Mouse (Mus musculus) forebrain, postnatal 0 days (tissue): ENCODE data around the gene Wfdc6a. TPM values are rescaled to one million over a fixed set of nuclear protein-coding genes. Genes with fewer than 3 reads are reported as not detected.

Source experiments
- ATAC-seq: fragments of 200-750 bp; cut with Nextera tagmentation; 2 replicates; pipeline ENCODE4 v1.8.0; 2017; ENCODE audit warnings: mild to moderate bottlenecking, moderate library complexity
- DNase-seq: peaks from one replicate; pipeline ENCODE4 v3.0.0-alpha.2; 2015
- H3K27ac ChIP-seq: fragments of 300-500 bp; sonication (generic); 2 replicates; pipeline ENCODE4 v1.5.1; 2014; ENCODE audit warnings: low read depth, mild to moderate bottlenecking, antibody characterized with exemption, low read length, moderate library complexity, mixed read lengths
- H3K27me3 ChIP-seq: fragments of 300-500 bp; sonication (generic); 2 replicates; pipeline ENCODE4 v1.6.1; 2014; ENCODE audit warnings: mild to moderate bottlenecking, low read length, mixed read lengths; ENCODE audit not compliant: insufficient read depth
- H3K36me3 ChIP-seq: fragments of 300-500 bp; sonication (generic); 2 replicates; pipeline ENCODE4 v1.6.1; 2014; ENCODE audit warnings: mild to moderate bottlenecking, moderate library complexity; ENCODE audit not compliant: insufficient read depth
- H3K4me1 ChIP-seq: fragments of 300-500 bp; sonication (generic); 2 replicates; pipeline ENCODE4 v1.6.1; 2014; ENCODE audit warnings: antibody characterized with exemption; ENCODE audit not compliant: insufficient read depth
- H3K4me2 ChIP-seq: fragments of 300-500 bp; sonication (generic); 2 replicates; pipeline ENCODE4 v1.6.1; 2014; ENCODE audit warnings: low read depth, mild to moderate bottlenecking, moderate library complexity
- H3K4me3 ChIP-seq: fragments of 300-500 bp; sonication (generic); 2 replicates; pipeline ENCODE4 v1.5.1; 2014; ENCODE audit warnings: low read depth, low read length, mixed read lengths
- H3K9ac ChIP-seq: fragments of 300-500 bp; sonication (generic); 2 replicates; pipeline ENCODE4 v1.6.1; 2014; ENCODE audit warnings: mild to moderate bottlenecking
- H3K9me3 ChIP-seq: fragments of 300-500 bp; sonication (generic); 2 replicates; pipeline ENCODE4 v1.6.1; 2016; ENCODE audit warnings: low read length
- CTCF ChIP-seq: sonication (generic); IDR thresholded peaks from 2 replicates; pipeline ENCODE4 v1.5.1; 2016; ENCODE audit warnings: antibody characterized with exemption, control low read depth, low read depth
- WGBS: fragments of 180-500 bp; shearing (Covaris S2); extraction: QIAGEN DNeasy Blood & Tissue Kit; methylation state at CpG from one replicate; pipeline ENCODE4 v1.1.7; 2014; 5-methylcytosine and 5-hydroxymethylcytosine counted together
- polyA plus RNA-seq: library from polyadenylated mRNA; unstranded; fragments of >200 nt; fragmentation: Nextera tagmentation; extraction: Ambion mirVana; gene quantifications from 2 replicates; pipeline ENCODE4 v1.2.1, GENCODE M21; 2015
- total RNA-seq: library from RNA; depleted of rRNA; stranded (reverse); fragments of >200 nt; gene quantifications from 2 replicates; pipeline ENCODE4 v1.2.3, GENCODE M21; 2014

Wfdc6a gene
- total and polyA plus RNA-seq, 2 experiments from 2014 or later, result 0.33 TPM; not detected in 1

GRCm38 (mm10) chr2:164563339-164564038 lies 21.8 kb downstream of the Wfdc6a start:
- whole genome bisulfite sequencing, result under 1% methylated on average over 32 of the region's 32 CpGs
- Histone ChIP-seq H3K4me3 (peak overlapping the region; percentile 41), H3K27me3 (peaks cover 6% of the 10 kb centered on the region; the same call in 1 of the 2 replicates), H3K4me2 (peak overlapping the region; percentile 93), H3K4me1 (peaks cover 7% of the 10 kb centered on the region), H3K9ac (peak overlapping the region; percentile 61), H3K9me3 (no peaks in the 10 kb centered on the region), H3K36me3 (no peaks in the 10 kb centered on the region), H3K27ac (no peak overlapping the region)
- ATAC-seq, result peak; percentile 88
- peak; percentile 80 for DNase-seq
- TF ChIP-seq CTCF, result peak; percentile 79

- no peak for DNase-seq
- H3K9me3 ChIP-seq, result no peaks in the 10 kb centered on the region
- H3K4me1 ChIP-seq, result peaks cover 7% of the 10 kb centered on the region
- no peak within 1 kb of the TSS for H3K27ac ChIP-seq
- no peaks in the 10 kb centered on the region for H3K36me3 ChIP-seq
- H3K27me3 ChIP-seq, result peaks cover 6% of the 10 kb centered on the region; the same call in 1 of the 2 replicates
- H3K9ac ChIP-seq, result peak within 1 kb of the TSS; percentile 61
- peak within 1 kb of the TSS; percentile 41 for H3K4me3 ChIP-seq
- 5% methylated on average over 24 of the region's 24 CpGs for WGBS
- no peak for TF ChIP-seq CTCF
- ATAC-seq, result no peak
- peak within 1 kb of the TSS; percentile 93 for H3K4me2 ChIP-seq
Observed at GRCm38 (mm10) chr2:164562391-164563188, 22.7 kb downstream of the Wfdc6a start, which contains the start of gene Wfdc2. TSS of gene Wfdc2 (plus strand) at chr2:164562413.

- Histone ChIP-seq H3K4me3 (no peak overlapping the region), H3K27me3 (peaks cover 6% of the 10 kb centered on the region; the same call in 1 of the 2 replicates), H3K9ac (no peak overlapping the region), H3K27ac (no peak overlapping the region), H3K9me3 (no peaks in the 10 kb centered on the region), H3K4me2 (no peak overlapping the region), H3K36me3 (no peaks in the 10 kb centered on the region), H3K4me1 (peaks cover 7% of the 10 kb centered on the region)
- ATAC-seq (no peak), DNase-seq (no peak)
- WGBS, result 90% methylated on average over 8 of the region's 8 CpGs
- TF ChIP-seq CTCF, result no peak
Observed at GRCm38 (mm10) chr2:164560106-164560505, 25.1 kb downstream of the Wfdc6a start.

GRCm38 (mm10) chr2:164558991-164559645 lies 26.1 kb downstream of the Wfdc6a start:
- Histone ChIP-seq H3K4me3 (no peak overlapping the region), H3K9ac (no peak overlapping the region), H3K4me2 (no peak overlapping the region), H3K27ac (no peak overlapping the region), H3K4me1 (peaks cover 7% of the 10 kb centered on the region), H3K36me3 (no peaks in the 10 kb centered on the region), H3K27me3 (peaks cover 6% of the 10 kb centered on the region; the same call in 1 of the 2 replicates), H3K9me3 (no peaks in the 10 kb centered on the region)
- DNase-seq (no peak), ATAC-seq (no peak)
- 48% methylated on average over 16 of the region's 16 CpGs for WGBS
- TF ChIP-seq CTCF, result no peak

DNA sequence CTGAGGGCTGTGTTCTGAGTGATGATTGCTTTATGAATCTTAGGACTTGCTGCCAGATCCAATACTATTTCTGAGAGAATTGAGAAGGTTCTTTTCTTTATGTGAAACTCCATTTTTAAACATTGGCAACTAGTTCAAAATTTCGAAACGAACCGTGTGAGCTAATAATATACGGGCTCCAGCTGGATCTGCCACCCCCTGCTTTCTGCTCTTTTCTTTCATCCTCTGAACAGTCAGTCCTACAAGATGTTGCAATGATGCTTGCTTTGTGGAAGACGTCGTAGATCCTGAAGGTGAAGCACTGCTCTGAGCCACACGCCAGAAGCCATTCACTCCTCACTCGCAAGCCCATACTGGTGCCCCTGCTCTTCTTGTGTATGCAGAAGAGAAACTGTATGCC lies 26.8 kb downstream of the Wfdc6a start:
- Histone ChIP-seq H3K27me3 (peaks cover 6% of the 10 kb centered on the region; the same call in 1 of the 2 replicates), H3K4me2 (no peak overlapping the region), H3K9me3 (no peaks in the 10 kb centered on the region), H3K27ac (no peak overlapping the region), H3K36me3 (no peaks in the 10 kb centered on the region), H3K9ac (no peak overlapping the region), H3K4me3 (no peak overlapping the region), H3K4me1 (peaks cover 3% of the 10 kb centered on the region)
- TF ChIP-seq CTCF, result no peak
- no peak for DNase-seq
- WGBS, result 75% methylated on average over 8 of the region's 8 CpGs
- no peak for ATAC-seq

DNA sequence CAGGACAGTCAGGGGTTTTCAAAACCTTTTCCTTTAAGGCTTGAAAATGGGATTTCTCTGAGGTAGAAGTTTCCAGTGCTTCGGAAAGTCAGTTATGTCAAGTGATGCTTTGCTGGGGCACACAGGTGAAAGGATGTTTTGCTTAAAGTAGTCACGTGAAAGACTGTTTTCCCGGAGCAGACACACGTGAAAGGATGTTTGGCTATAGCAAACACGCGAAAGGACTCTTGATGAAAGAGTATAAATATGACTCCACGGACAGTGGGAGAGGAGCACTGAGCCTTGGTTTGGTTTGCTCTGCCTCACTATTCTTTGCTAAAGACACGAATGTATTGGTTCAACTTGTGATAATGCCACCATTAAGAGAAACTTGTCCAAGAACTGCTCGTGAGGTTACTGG lies 33.7 kb downstream of the Wfdc6a start:
- no peaks in the 10 kb centered on the region for H3K27me3 ChIP-seq
- no peak overlapping the region for H3K9ac ChIP-seq
- H3K9me3 ChIP-seq, result no peaks in the 10 kb centered on the region
- H3K27ac ChIP-seq, result no peak overlapping the region
- H3K4me2 ChIP-seq, result no peak overlapping the region
- DNase-seq (no peak), ATAC-seq (no peak)
- WGBS, result 90% methylated on average over 9 of the region's 9 CpGs
- no peak for TF ChIP-seq CTCF
- no peak overlapping the region for H3K4me3 ChIP-seq
- H3K4me1 ChIP-seq, result no peaks in the 10 kb centered on the region
- no peaks in the 10 kb centered on the region for H3K36me3 ChIP-seq
